Mouse (Mus musculus) mouse trophoblast stem cell (cell line): ENCODE measurements around the gene Nhlrc2.
"Not testable (repeated sequence)": the region's sequence is repeated elsewhere in the genome, so short reads cannot be mapped to it uniquely, and the experiment has no call there.

Experiments used
- in situ Hi-C, 2 experiments: fragments of 300-500 bp; cut with MseI, MboI; formaldehyde crosslinking; loops; 2 replicates in 1 of 2; 3 replicates in 1 of 2; pipeline ENCODE4 v1.15.1; 2025

Nhlrc2 gene

DNA sequence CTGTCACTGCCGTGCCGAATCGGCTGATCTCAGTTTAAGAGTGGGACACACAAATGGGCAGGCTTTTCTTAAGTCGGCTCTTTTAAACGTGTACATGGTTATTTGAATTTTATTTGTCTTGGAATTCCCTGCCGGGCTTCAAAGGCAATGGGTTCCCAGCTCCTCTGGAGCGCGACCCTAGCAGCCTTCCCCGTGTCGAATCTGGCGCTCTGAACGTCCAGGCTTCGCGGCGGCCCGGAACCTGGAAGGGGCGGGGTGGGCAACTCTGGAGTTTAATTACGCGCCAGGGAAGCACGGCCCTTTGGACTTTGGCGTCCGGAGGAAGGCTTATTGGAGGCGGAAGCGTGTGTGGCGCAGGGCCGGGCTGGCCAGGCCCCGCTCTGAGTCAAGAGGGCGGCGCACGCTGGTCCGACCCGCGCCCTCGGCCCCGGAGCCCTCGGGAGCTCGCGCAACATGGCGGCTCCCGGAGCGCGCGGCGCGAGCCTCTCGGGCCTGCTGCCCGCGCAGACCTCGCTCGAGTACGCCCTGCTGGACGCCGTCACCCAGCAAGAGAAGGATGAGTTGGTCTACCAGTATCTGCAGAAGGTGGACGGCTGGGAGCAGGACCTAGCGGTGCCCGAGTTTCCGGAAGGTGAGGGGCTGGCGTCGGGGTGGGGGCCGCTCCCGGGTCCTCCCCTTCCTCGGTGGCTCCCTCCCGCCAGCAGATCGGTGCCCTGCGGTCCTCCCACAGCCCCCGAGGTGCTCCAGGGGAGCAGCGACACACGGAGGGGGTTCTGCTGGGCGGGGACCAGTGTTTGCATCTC lies at the start of gene Nhlrc2:
Nhlrc2 (plus strand) TSS at position 32 of the 803 bp plus-strand sequence.
- in situ Hi-C loops, result no loop called here

DNA sequence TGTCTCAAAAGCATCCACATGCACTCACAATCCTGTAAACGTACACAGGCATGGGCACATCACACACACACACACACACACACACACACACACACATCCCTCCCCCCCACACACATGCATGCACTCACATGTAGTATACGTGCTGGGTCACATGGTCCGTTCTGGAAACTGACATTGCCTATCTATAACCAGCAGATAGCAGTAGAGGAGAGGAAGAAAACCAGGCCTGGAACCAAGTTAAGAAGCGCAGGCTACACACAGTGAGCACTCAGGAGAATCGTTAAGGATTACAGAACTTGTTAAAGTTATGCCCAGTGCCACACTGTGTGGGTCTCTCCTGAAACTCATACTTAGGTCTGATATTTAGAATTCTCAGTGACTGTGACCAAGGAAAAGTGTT lies 45.0 kb upstream of the Nhlrc2 start:
- in situ Hi-C loops, result not testable (repeated sequence)

DNA sequence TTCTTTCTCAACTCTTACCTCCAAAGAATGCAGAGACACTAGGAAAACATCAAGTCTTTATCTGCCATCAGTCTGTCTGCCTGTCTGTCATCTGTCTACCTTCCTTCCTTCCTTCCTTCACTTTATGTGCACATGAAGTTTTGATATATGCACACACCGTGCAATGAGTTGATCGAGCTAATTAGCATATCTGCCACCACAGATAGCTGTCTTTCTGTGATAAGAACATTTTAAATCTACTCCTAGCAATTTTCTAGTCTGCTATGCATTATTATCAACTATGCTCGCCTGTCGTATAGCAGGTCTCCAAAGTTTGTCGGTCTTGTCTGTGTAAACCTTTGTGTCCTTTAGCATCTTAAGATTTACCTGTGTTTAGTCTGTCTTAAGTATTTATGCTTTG lies 44.5 kb upstream of the Nhlrc2 start:
- in situ Hi-C loops, result not testable (repeated sequence)

DNA sequence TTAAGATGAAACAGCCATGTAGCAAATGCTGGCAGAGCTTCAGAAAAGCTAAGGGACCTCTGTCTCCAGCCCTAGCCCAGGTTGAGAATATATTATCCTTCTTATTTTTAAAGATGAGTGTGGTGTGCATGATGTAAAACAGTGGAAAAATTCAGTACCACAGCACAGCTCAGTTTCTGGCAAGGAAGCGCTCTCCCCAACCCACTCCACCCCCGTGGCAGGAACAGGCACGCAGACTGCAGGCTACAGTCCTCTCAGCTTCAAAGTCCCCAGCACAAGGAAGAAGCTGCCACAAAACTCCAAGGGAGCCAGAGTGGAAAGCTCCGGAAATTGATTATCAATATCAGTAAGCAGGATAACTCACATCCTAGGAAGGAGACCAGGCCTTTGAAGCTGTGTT lies 36.9 kb upstream of the Nhlrc2 start:
- in situ Hi-C loops, result not testable (repeated sequence)

DNA sequence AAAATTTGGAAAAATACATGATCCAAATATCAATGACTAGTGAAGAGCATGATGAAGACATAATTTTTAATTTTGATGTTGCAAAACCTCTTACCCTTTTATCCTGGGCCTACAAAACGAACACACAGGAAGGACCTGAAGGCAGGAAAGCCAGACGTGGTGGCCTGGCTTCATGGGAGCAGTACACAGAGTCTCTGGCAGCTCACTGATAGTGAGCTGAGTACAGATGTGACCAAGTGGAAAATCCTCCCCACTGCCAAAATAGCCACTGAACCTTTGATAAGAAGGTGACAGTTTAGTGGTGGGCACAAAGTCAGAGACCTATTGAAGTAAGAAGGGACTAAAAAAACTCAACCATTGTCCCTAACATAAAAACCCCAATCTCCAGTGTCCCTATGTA lies 34.5 kb upstream of the Nhlrc2 start:
- in situ Hi-C loops, result not testable (repeated sequence)

DNA sequence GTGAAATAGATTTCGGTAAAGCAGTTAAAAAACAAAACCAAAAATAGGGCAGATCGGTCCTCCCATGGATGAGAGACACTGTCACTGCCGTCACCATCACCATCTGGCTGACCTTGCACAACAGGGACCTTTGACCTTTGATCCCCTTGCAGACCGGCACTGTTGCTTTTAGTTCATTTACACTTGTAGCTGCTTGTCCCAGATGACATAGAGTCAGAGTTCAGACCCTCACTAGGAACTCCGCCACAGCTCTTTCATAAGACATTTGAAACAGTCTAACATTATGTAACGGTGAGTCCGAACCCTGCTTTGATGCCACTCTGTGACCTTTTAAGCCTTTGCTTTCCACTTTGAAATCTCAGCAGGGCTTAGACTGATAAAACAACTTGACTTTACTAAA lies 28.7 kb upstream of the Nhlrc2 start:
- in situ Hi-C loops, result not testable (repeated sequence)

DNA sequence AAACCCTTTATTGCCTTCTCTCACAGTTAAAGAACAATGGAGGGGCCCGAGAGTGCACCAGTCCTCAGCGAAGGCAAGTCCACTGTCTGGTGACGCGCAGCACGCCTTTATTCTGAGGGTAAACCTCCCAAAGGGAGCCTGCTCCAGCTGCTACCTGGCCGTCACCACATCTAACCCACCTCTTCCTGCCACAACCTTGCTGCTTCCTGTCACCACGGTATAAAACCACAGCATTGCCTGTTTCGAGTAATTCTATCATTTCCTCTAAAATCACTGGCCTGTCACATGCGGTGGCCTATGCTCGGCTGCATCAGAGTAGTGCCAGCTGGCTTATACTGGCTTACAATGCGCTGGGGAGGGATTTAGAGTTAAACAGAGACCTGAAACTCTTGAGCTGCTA lies 17.5 kb upstream of the Nhlrc2 start:
- in situ Hi-C loops, result not testable (repeated sequence)

DNA sequence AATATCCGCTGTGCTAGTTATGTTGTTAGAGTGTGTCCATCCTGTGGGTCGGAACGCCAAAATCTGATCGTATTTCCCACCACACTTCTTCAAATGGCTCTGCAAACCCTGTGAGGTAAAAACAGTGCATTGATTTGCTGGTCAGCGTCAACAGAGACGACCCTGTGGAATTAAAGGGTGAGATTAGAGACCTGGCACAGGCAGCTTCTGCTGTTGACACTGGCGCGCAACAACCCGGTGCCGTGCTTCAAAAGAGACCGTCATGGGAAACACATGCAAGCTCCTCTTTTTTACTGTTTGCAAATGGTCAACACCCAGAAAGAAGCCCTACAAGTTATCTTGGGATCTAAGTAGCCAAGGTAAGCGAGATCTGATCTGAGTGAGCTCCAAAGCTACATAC lies 16.8 kb upstream of the Nhlrc2 start:
- in situ Hi-C loops, result no loop called here

DNA sequence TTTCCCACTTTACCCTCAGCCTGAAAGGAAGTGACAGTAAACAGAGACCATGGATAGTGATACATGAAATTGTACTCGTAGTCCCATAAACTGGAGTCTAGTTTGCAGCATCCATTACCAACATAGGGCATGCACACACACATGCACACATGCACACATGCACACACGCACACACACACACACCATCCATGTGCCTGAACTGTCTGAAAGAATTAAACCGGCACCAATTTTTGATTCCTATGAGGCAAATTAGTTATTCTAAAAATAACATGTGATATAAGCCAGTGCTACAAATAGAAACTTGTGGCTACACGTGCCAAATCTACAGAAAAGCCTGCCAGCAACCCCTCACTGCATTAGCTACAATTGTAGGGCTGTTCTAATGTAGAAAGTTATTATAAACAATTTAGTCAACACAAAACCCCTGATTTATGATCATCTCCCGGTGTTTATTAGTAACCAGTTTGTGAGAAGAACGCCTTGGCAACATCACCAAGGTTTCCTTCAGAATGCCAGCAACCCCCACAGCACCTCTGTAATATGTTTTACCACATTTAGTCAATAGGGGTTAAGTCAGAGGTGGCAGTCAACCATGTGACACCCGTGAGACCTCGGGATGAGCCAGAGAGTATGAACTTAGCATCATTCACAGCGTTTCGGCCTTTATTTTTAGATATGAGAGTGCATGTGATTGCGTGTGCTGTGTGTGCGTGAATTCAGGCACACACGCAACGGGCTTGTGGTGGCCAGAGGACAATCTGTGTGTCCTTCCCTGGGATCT lies 14.6 kb upstream of the Nhlrc2 start:
- in situ Hi-C loops, result no loop called here

DNA sequence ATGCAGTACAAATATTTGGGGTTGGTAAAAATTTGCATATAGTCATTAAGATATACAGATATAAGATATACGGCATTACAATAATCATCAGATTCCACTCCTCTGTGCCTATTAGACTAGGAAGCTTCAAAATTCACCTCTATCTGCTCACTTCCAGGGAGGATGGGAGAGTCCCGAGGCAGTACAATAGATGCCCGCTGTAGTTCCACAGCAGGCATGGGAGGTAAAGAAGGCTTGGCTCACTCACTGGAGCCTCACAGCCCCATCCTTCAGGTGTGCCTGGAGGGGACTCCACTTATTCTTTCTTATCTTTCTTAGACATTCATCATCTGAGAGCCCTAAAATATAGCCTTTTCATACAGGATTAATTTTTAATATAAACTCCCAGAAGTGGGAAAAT lies 13.7 kb upstream of the Nhlrc2 start:
- in situ Hi-C loops, result no loop called here

DNA sequence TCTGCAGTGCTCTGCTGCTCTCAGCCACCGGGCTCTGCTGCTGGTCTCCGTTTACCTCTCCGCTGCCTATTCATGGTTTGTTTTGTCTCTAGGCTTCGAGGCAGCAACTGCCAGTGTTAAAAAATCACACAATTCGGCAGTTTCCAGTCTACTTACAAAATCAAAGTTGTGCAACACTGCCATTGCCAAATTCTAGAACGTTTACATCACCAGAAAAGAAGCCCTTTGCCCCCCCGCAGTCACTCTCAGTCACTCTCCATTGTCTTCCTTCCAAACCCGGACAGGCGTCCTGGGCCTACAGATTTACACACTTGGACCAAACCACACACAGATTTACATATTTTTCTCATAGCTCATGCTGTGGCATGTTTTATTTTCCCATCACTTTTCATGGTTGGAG lies 13.0 kb upstream of the Nhlrc2 start:
- in situ Hi-C loops, result no loop called here

DNA sequence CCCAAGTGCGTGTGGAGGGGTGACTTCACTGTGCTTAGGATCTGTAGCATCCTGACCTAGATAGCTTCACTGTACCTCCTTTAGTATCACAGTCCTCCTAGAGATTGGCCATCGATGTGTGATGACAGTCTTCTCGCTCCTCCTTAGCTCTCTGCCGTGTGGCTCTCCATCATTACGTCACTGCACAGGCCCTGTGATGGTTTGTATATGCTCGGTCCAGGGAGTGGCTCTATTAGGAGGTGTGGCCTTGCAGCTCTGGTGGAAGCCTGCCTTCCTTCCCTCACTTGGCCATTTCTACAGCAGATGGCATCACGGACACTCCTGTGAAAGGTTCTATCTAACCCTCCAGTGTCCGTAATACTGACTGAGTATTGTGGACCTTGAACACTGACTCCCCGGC lies 12.3 kb upstream of the Nhlrc2 start:
- in situ Hi-C loops, result no loop called here

DNA sequence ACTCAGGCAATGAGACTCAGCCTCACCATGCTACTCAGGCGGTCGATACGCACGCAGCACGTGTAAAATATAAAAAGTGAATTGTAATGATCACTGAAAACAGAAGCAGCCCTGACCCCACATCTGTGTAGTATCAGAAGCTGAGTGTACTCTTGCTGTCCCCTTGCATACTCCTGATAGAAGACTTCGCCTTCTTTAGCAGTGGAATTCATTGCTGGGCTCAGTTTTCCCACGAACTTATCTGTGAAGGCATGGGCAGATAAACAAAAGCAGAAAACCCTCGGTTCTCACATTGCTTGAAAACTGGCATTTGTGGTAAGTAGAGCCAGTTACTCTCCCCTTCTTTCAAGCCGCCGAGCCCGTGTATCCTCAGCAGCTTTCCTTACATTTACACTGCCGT lies 4.7 kb upstream of the Nhlrc2 start:
- in situ Hi-C loops, result no loop called here

DNA sequence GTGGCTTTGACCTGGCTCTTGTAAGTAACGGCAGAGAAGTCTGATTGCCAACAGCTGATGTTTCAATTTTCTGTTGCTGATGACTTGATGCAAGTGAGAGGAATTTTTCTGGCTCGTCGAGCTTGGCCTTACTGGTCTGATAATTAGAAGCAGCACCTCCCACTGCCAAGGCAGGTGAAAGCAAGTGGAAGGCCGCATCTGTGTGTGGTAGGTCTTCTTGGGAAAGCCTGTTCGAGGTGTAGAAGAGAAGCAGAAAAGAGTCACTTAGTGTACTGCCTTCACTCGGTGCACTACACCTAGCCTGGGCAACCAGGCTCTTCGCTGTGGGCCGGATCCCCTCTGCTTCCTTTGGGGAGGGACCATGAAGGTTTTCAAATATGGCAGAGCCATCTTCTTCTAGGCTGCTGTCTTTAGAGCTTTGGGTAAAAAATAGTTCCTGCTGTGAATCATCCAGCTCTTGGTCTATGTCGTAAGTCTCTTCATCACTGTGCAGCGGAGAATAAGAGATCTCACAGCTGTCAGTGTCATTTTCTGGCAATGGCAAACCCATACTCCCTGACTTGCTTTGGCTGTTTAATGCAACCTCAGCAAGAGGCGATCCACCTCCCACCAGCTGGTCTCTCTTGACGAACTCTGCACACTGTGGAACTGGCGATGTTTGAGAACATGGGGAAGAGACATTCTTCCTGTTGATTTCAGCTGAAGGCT lies 3.2 kb upstream of the Nhlrc2 start:
- in situ Hi-C loops, result no loop called here

DNA sequence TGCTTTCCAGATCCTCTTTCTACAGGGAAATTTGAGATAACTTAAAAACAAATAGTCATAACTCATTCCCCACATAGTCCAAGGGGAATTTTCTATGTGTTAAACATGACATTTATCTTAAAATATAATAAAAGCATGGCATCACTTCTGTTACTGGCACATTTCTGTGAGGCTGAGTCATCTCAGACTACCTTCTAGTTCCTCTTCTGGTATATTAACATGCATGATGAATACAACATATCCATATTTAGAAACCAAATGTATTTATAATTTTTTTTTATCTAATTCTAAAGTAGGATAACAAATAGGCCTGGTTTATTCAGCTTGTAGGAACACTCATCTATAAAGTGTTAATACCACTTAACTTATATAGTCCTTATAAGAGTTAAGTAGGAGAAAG lies 2.0 kb upstream of the Nhlrc2 start:
- in situ Hi-C loops, result no loop called here

DNA sequence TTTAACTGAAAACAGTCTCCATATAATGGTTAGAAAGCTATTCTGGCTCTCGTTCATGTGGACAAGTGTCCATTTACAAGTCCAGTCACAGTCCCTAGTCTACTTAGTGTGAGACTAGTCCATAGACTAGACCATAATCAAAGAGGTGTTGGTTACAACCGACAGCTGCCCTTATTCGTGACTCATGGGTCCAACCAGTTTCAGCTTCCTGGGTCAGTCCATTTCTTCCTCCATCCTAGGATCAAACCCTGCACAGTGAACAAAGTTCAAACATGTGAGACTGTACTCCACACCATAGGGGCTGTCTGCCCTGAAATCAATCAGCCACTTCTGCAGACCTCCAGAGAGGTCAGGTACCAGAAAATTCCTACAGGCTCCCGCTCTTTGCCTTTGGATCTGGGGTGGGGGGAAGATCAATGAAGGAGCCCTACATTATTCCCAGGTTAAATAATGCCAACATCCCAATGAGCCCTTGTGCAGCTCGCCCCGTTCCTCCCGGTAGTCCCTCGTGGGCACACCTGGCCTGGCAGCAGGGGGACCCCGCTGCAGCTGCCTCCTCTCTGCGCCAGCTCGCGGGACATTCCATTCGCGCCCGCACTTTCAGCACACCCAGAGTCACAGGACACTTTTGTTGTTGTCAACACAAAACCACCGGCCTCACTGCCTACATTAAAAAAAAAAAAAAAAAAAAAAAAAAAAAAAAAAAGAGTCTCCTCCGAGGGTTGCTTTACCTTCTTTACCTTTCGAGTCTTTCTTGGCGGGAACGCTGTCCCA lies 418 bp upstream of the Nhlrc2 start, which contains the start of gene Dclre1a:
Dclre1a (minus strand) TSS at position 767 of the 774 bp plus-strand sequence.
- in situ Hi-C loops, result no loop called here

DNA sequence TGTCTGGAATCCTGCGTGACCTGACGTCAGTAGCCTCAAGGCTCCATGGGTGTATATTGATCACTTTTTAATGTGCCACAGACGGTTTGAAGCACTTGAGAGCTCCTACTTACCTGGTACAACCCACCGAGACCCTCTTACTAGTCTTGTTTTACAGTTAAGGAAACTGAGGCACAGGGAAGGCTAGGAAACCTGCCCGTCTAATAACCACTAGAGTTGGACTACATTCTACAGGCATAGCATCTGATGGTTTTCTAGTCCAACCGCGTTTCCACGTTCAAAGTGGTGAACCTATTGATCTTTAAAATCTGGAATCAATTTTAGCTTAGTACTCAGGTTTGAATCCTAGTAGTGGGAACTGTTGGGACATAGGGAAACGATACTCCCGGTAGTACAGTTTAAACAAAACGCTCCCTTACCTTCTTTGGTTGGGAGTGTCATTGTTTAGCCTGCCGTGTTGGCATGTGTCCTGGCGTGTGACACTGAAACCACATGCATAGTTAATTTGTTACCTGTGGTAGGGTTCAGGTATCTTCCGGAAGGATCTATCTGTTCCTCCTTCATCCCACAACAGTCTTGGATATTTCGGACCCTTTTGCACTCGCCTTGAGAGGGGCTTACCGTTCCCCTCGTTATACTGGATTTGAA lies 1.1 kb downstream of the Nhlrc2 start:
- in situ Hi-C loops, result no loop called here

DNA sequence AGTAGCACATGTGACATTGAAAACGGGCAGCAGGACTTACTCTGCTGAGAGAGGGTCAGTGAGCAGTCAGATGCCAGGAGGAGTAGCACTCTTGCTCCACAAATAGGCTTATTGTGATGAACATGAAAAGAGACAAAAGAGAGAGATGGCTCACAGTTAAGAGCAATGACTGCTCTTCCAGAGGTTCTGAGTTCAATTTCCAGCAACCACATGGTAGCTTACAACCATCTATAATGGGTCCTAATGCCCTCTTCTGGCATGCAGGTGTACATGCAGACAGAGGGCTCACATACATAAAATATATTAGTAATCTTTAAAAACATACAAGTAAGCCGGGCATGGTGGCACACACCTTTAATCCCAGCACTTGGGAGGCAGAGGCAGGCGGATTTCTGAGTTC lies 5.1 kb downstream of the Nhlrc2 start:
- in situ Hi-C loops, result no loop called here

DNA sequence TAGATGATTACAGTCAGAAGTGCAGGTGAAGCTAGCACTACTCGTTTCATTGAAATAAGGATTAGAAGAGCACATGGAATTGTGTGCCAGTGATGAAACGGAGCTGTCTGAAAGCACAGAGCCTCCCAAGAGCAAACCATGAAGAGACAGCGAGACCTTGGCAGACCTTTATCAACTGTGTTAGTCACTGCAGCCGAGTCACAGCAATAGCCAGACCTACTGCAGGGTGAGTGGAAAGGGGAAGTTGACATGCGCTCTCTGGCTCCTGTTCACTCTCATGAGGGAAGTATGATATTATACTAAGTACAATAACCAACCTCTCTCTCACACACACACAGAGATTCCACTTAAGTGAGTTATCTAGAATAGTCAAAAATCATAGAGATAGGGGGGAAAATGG lies 7.9 kb downstream of the Nhlrc2 start:
- in situ Hi-C loops, result no loop called here

DNA sequence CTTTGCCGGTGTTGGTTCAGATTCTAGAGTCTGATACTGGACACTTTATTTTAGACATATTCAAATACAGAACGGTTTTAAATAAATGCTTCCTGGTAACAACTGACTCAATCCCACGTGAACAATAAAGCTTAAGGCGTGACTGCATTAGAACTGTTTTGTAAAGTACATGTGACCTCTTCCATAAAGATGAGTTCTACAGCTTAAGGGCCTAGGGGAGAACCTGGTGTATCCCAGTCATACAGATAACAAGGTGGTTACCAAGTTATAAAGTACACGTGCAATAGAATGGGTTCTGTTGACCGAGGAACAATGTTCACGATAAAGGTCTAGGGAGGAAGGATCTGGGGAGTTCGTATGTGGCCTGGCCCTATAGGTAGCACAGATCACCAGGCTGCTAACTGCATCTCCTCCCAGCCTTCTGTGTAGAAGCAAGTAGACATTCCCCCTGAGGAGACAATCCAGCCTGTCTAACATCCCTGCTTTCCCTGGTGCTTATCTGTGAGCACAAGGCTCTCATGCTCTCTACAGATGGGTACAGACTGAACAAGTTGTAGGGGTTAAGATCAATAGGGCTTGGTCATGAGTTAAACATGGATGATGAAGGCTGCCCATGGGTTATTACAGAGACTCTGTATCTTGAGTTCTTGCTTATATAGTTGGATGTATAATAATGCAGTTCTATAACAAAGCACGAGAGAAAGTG lies 14.5 kb downstream of the Nhlrc2 start:
- in situ Hi-C loops, result no loop called here

DNA sequence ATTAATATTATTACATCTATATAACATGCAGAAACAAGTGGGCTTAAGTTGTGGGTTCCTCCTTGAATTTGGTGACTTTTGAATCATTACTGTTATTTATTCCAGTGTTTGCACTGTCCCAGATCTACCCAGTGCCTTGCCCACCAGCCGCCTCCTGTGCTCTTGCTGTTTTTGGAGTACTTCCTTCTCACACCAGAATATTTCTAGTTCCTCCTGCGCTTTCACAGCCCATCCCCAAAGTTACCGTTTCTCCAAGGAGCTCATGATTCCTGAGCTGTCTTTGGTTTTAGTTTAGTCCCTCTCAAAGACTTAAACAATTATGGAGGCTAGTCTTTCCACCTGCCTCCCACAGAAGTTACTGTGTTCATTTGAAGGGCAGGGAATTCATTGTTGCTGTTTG lies 15.4 kb downstream of the Nhlrc2 start:
- in situ Hi-C loops, result no loop called here
